Mouse (Mus musculus): ENCODE results near the gene Cyp11a1.

DNA sequence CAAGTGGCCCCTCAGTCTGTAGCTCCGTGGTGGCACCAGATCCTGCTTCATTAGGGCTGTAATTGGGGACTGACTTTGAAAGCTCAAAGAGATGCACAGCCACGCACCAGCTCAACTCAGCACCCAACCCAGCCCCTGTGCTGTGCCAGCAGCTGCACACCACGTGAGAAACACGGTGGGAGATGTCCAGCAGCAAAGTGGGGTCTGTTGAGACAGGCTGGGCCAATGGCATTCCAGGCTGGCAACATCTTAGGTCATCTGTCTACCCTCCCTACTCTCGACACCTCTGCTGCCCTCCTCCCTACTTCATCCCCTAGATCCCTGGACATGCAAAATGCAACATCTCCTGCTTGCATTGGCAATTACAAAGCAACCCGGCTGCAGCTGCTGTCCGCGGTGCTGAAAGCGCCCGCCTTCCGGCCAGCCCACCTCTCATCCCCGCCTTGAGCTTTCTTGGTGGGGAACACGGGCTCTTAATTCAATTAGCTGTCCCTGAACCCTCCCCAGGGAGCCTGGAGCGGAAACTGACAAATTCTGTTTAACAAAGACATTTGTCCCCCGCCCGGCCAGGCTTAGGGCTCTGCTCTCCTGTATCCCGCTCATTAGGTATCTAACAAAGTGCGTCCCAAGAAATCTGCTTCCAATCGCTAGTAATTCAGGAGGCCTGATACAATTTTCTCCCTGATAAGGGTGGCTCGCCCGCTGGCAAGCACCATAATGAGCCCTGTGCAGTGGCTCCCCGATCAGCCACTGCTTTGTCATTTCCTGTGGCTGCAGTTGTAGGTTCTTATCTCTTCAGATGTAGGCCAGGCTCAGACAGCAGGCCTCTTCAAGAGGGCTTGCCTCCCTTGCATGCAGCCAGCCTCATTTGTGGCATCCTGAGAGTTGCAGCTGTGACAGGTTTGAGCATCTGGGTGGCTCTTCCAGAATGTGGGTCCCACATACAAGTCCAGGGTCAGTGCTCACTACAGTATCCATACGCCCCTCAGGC, 54.8 kb downstream of the Cyp11a1 start:
- TF ChIP-seq POLR2A (IDR thresholded peaks at IDR 0.05; ENCODE audit: control insufficient read depth, low read depth, low read length) = no peak
- TF ChIP-seq CTCF (IDR thresholded peaks at IDR 0.05; ENCODE audit: control insufficient read depth, insufficient read depth, insufficient replicate concordance, low read depth, low read length) = no peak
